26 mouse cellular contexts compared by ENCODE assay signal in the genomic region with DNA sequence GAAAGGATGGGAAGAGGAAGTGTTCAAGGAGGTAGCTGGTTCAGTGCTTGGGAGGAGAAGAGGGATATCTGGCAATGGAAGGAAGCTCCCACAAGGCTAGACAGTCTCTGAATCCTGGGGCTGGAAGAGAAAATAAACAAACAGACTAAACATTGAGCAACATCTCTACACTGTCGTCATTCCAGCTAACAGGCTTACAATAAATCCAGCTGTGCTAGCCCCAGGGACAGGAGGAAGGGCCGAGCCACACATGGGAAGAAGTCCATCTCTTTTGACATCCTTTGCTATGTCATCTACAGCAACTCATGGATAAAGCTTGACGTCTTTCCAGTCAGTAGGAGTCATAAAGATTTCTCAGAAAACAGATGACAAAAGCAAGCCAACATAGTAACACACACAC. TPM values are rescaled to one million over a fixed set of nuclear protein-coding genes. Genes with fewer than 3 reads are reported as not detected.
DNase-seq lines count a peak whose midpoint lies in the region; ATAC-seq and TF ChIP-seq lines count a peak whose summit lies in the region.
"Had no signal": no experiment of that assay in that cellular context is flagged by ENCODE, and none has a peak within 500 bp of the region (broad histone marks: within the 10 kb centered on the region; RNA-seq: fewer than 3 reads in every experiment).

No protein-coding gene starts in this region.

- no peaks in the 10 kb centered on the region for H3K36me3 ChIP-seq in lung, embryonic 14.5 days (ENCODE audit: insufficient read depth)
- H3K36me3 ChIP-seq: embryonic facial prominence, embryonic 10.5 days; embryonic facial prominence, embryonic 15.5 days; heart, embryonic 13.5 days; kidney, embryonic 15.5 days; limb, embryonic 13.5 days; liver, embryonic 13.5 days; neural tube, embryonic 12.5 days had no signal

- no peaks in the 10 kb centered on the region for H3K27me3 ChIP-seq in lung, embryonic 14.5 days (ENCODE audit: insufficient read depth, low read length)
- H3K27me3 ChIP-seq: embryonic facial prominence, embryonic 15.5 days; forebrain, embryonic 13.5 days; heart, embryonic 13.5 days; kidney, embryonic 15.5 days; limb, embryonic 13.5 days; liver, embryonic 13.5 days; neural tube, embryonic 12.5 days had no signal

- H3K4me3 ChIP-seq in lung, embryonic 14.5 days (ENCODE audit: low read depth, low read length): no peak overlapping the region
- H3K4me3 ChIP-seq: embryonic facial prominence, embryonic 10.5 days; embryonic facial prominence, embryonic 15.5 days; forebrain, embryonic 13.5 days; heart, embryonic 13.5 days; kidney, embryonic 15.5 days; limb, embryonic 13.5 days; liver, embryonic 13.5 days; neural tube, embryonic 12.5 days had no signal

- no peak for ATAC-seq in lung, embryonic 14.5 days (ENCODE audit: insufficient read depth)
- ATAC-seq: activated CD4-positive, CD25-positive, alpha-beta regulatory T cell, adult 4 months; CD4-positive, CD25-positive, alpha-beta regulatory T cell, adult 4 months; forebrain, embryonic 13.5 days; hindbrain, embryonic 16.5 days; midbrain, embryonic 16.5 days had no signal

- no peak overlapping the region for H3K9ac ChIP-seq in lung, embryonic 14.5 days
- H3K9ac ChIP-seq: embryonic facial prominence, embryonic 15.5 days; forebrain, embryonic 13.5 days; heart, embryonic 13.5 days; kidney, embryonic 15.5 days; limb, embryonic 13.5 days; liver, embryonic 13.5 days; neural tube, embryonic 12.5 days had no signal

- no peaks in the 10 kb centered on the region for H3K9me3 ChIP-seq in lung, embryonic 14.5 days (ENCODE audit: low read depth, low read length)
- H3K9me3 ChIP-seq: embryonic facial prominence, embryonic 10.5 days; embryonic facial prominence, embryonic 15.5 days; forebrain, embryonic 13.5 days; heart, embryonic 13.5 days; kidney, embryonic 15.5 days; limb, embryonic 13.5 days; liver, embryonic 13.5 days; neural tube, embryonic 12.5 days had no signal

- no peaks in the 10 kb centered on the region for H3K4me1 ChIP-seq in lung, embryonic 14.5 days (ENCODE audit: insufficient read depth)
- H3K4me1 ChIP-seq: liver, embryonic 13.5 days; neural tube, embryonic 12.5 days had no signal

- no peak for TF ChIP-seq CTCF in lung, embryonic 14.5 days (IDR thresholded peaks at IDR 0.05; ENCODE audit: low read depth)

- intact Hi-C loops in heart, postnatal 25 days (cut with DNase I): no loop called here

- WGBS in lung, embryonic 14.5 days: 36% methylated on average over 3 of the region's 3 CpGs

- no peak overlapping the region for H3K4me2 ChIP-seq in lung, embryonic 14.5 days
- H3K4me2 ChIP-seq: embryonic facial prominence, embryonic 15.5 days; forebrain, embryonic 13.5 days; heart, embryonic 13.5 days; kidney, embryonic 15.5 days; limb, embryonic 13.5 days; liver, embryonic 13.5 days; midbrain, embryonic 11.5 days; neural tube, embryonic 12.5 days had no signal

- peak; percentile 95 for DNase-seq in heart, adult 11 months
- no peak for DNase-seq in heart, postnatal 25 days (ENCODE audit: low spot score)
- DNase-seq in lung, embryonic 14.5 days: peak; percentile 38
- no peak for DNase-seq in lung, postnatal 14 days
- DNase-seq in adipocyte (ENCODE audit: low spot score): peak; percentile 73
- DNase-seq in skeletal muscle tissue, adult 2 months (ENCODE audit: low read depth, low spot score): peak; percentile 45
- no peak for DNase-seq in ovary, postnatal 10 days (ENCODE audit: low spot score)
- DNase-seq: adrenal gland, adult 8-10 months; cerebellum, adult 8-10 months; cerebellum, postnatal 25 days; kidney, adult 18-20 months; kidney, postnatal 25 days; liver, embryonic 13.5 days; thymus, postnatal 4 days had no signal

- no peak overlapping the region for H3K27ac ChIP-seq in lung, embryonic 14.5 days (ENCODE audit: low read depth)
- H3K27ac ChIP-seq: embryonic facial prominence, embryonic 10.5 days; embryonic facial prominence, embryonic 15.5 days; forebrain, embryonic 13.5 days; heart, embryonic 13.5 days; kidney, embryonic 15.5 days; limb, embryonic 13.5 days; liver, embryonic 13.5 days; neural tube, embryonic 12.5 days had no signal

RNA-seq across cellular contexts. Expression of a gene that starts 57.7 kb away (rescaled TPM):
- 10 to 100 TPM; 23.9 to 26.5 TPM for total RNA-seq in heart, postnatal 25 days (2021)
- 12.1 and 12.3 TPM in 2 replicates for polyA plus RNA-seq in lung, embryonic 14.5 days (2014; fragmentation: Nextera tagmentation; extraction: Ambion mirVana)

Comparison
In these comparisons a context has a peak if more than half of its experiments do, and no peak if none do; other contexts are left out.
1. DNase-seq: peak in heart, adult 11 months (single experiment), lung, embryonic 14.5 days (single experiment), adipocyte (single experiment) and skeletal muscle tissue, adult 2 months (single experiment); none in heart, postnatal 25 days (single experiment), lung, postnatal 14 days (single experiment) and ovary, postnatal 10 days (single experiment).